Mouse (Mus musculus) CH12F3 (cell line): ENCODE results near the gene Cnp.
"Not testable (repeated sequence)": the region's sequence is repeated elsewhere in the genome, so short reads cannot be mapped to it uniquely, and the experiment has no call there.

ENCODE experiments used
- in situ Hi-C: fragments of 300-500 bp; cut with MboI; formaldehyde crosslinking; loops from 2 replicates; pipeline ENCODE4 v1.14.3; 2020; ENCODE audit warnings: low sequenced_read_pairs

Cnp gene

GRCm38 (mm10) chr11:100552842-100553241 is 21.9 kb upstream of the Cnp start:
- in situ Hi-C loops = no loop called here

GRCm38 (mm10) chr11:100555583-100555982 is 19.1 kb upstream of the Cnp start:
- in situ Hi-C loops = no loop called here

- in situ Hi-C loops = no loop called here
Measured at GRCm38 (mm10) chr11:100557563-100557962, 17.1 kb upstream of the Cnp start.

- in situ Hi-C loops = no loop called here
Measured at GRCm38 (mm10) chr11:100559476-100559875, 15.2 kb upstream of the Cnp start.

GRCm38 (mm10) chr11:100561748-100562147 is 13.0 kb upstream of the Cnp start:
- in situ Hi-C loops = no loop called here

GRCm38 (mm10) chr11:100564297-100564696 is 10.4 kb upstream of the Cnp start:
- in situ Hi-C loops = no loop called here

GRCm38 (mm10) chr11:100564703-100565102 is 10.0 kb upstream of the Cnp start:
- in situ Hi-C loops = no loop called here

- in situ Hi-C loops = no loop called here
Measured at GRCm38 (mm10) chr11:100567229-100567628, 7.5 kb upstream of the Cnp start.

GRCm38 (mm10) chr11:100567815-100568245 is 6.9 kb upstream of the Cnp start:
- in situ Hi-C loops = no loop called here

- in situ Hi-C loops = no loop called here
Measured at GRCm38 (mm10) chr11:100568692-100569091, 6.0 kb upstream of the Cnp start.

GRCm38 (mm10) chr11:100569789-100570188 is 4.9 kb upstream of the Cnp start:
- in situ Hi-C loops = loop anchor here (5.0 kb wide), 1 partner anchor 128 kb away; no protein-coding TSS in a partner anchor

GRCm38 (mm10) chr11:100570430-100571201 is 4.1 kb upstream of the Cnp start:
- in situ Hi-C loops = loop anchor here (5.0 kb wide), 1 partner anchor 127 kb away; no protein-coding TSS in a partner anchor

- in situ Hi-C loops = loop anchor here (5.0 kb wide), 1 partner anchor 126 kb away; no protein-coding TSS in a partner anchor
Measured at GRCm38 (mm10) chr11:100571202-100571567, 3.5 kb upstream of the Cnp start.

- in situ Hi-C loops = loop anchor here (5.0 kb wide), 1 partner anchor 123 kb away; no protein-coding TSS in a partner anchor
Measured at GRCm38 (mm10) chr11:100574188-100574587, 516 bp upstream of the Cnp start.

GRCm38 (mm10) chr11:100575484-100575855 is 766 bp downstream of the Cnp start:
- in situ Hi-C loops = no loop called here

GRCm38 (mm10) chr11:100576256-100576655 is 1.6 kb downstream of the Cnp start:
- in situ Hi-C loops = no loop called here

GRCm38 (mm10) chr11:100577852-100578599 is 3.3 kb downstream of the Cnp start:
- in situ Hi-C loops = no loop called here

- in situ Hi-C loops = no loop called here
Measured at GRCm38 (mm10) chr11:100579116-100579799, 4.6 kb downstream of the Cnp start.

- in situ Hi-C loops = no loop called here
Measured at GRCm38 (mm10) chr11:100580275-100580674, 5.6 kb downstream of the Cnp start.

- in situ Hi-C loops = no loop called here
Measured at GRCm38 (mm10) chr11:100581756-100582155, 7.1 kb downstream of the Cnp start.

GRCm38 (mm10) chr11:100582413-100582812 is 7.7 kb downstream of the Cnp start:
- in situ Hi-C loops = not testable (repeated sequence)
